ENCODE assay signal across 7 mouse cellular contexts in the genomic region with DNA sequence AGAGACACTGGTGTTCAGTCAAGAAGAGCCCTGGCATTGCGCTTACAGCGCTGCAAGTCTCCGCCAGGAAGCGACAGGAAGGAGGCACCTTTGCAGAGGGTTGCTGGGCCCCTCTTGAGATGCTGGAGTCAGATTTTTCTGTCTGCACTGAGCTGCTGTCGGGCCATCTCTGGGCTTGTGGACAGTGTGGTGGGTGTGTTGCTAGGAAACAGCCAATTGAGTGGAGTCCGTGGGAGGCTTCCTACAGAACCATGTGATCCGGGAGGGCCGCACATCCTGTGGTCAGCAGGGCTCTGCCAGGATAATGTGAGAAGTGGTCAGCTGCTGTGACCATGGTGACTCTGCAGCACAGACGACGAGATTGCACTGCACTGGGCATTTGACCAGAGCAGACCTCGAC. TPM values are rescaled to one million over a fixed set of nuclear protein-coding genes. Genes with fewer than 3 reads are reported as not detected.
A peak's percentile ranks its signal among the peaks of the same experiment; 100 is the strongest.
DNase-seq lines count a peak whose midpoint lies in the region; ATAC-seq and TF ChIP-seq lines count a peak whose summit lies in the region.

No protein-coding gene starts in this region.

- no peaks in the 10 kb centered on the region for H3K36me3 ChIP-seq in megakaryocyte, embryonic 14.5 days (replicated peaks; ENCODE audit: low read length)
- H3K36me3 ChIP-seq in myocyte (ENCODE audit: control insufficient read depth, insufficient read depth): no peaks in the 10 kb centered on the region

- no peak overlapping the region for H3ac ChIP-seq in myocyte (ENCODE audit: control insufficient read depth, insufficient read length)

- no peaks in the 10 kb centered on the region for H3K79me2 ChIP-seq in myocyte (ENCODE audit: control insufficient read depth, insufficient read depth)

- no peak for TF ChIP-seq POLR2A in myocyte (IDR thresholded peaks at IDR 0.05; ENCODE audit: insufficient read length, low read depth)

- H3K27me3 ChIP-seq in megakaryocyte, embryonic 14.5 days (replicated peaks): peaks cover 53% of the 10 kb centered on the region
- no peaks in the 10 kb centered on the region for H3K27me3 ChIP-seq in myocyte (ENCODE audit: control insufficient read depth, insufficient read depth, insufficient read length)

- peak overlapping the region; percentile 64 for H3K4me2 ChIP-seq in myocyte (ENCODE audit: low read depth)

- H3K4me3 ChIP-seq in megakaryocyte, embryonic 14.5 days (replicated peaks): peak overlapping the region; percentile 50
- no peak overlapping the region for H3K4me3 ChIP-seq in myocyte

- DNase-seq in frontal cortex, adult 2 months (ENCODE audit: extremely low spot score in 1 of 2, low spot score in 1 of 2): peak; percentile 73 to 75
- peak; percentile 63 for DNase-seq in left cerebral cortex, adult 11 months (ENCODE audit: low spot score)
- no peak for DNase-seq in thymus, postnatal 25 days
- no peak for DNase-seq in adrenal gland, adult 18-20 months (ENCODE audit: low spot score in 2 of 2)

- ATAC-seq in megakaryocyte, adult 5-6 weeks (ENCODE audit: poor library complexity, severe bottlenecking): no peak

- H3K4me1 ChIP-seq in megakaryocyte, embryonic 14.5 days: peaks cover 11% of the 10 kb centered on the region

- H3K9me3 ChIP-seq in megakaryocyte, embryonic 14.5 days: peaks cover 19% of the 10 kb centered on the region

TF ChIP-seq in myocyte, 11 proteins besides CTCF, POLR2A, EP300 and RAD21:
- no peak for TF ChIP-seq CEBPB (IDR thresholded peaks at IDR 0.05; ENCODE audit: insufficient read depth, poor library complexity, severe bottlenecking)
- TF ChIP-seq USF1 (IDR thresholded peaks at IDR 0.05; ENCODE audit: low read depth): no peak
- peak in 2 of 3 experiments; percentile 34 to 62 for TF ChIP-seq MYOD1 (IDR thresholded peaks at IDR 0.05; ENCODE audit: control insufficient read depth in 1 of 3, insufficient read length in 2 of 3, low read depth in 2 of 3)
- no peak for TF ChIP-seq MAX (IDR thresholded peaks at IDR 0.05; ENCODE audit: low read depth)
- TF ChIP-seq POLR2AphosphoS2 (IDR thresholded peaks at IDR 0.05; ENCODE audit: insufficient read length, low read depth): no peak
- peak in 1 of 3 experiments; percentile 45 for TF ChIP-seq MYOG (IDR thresholded peaks at IDR 0.05; ENCODE audit: control insufficient read depth in 1 of 3, insufficient read depth in 1 of 3, insufficient read length in 2 of 3, low read depth in 2 of 3)

RNA-seq across cellular contexts. Expression of a gene that starts 4.6 kb away (rescaled TPM):
- not detected in 2 replicates for polyA plus RNA-seq in megakaryocyte, embryonic 14.5 days (2012; ENCODE audit: insufficient read depth, low replicate concordance)
- total RNA-seq in megakaryocyte, adult 5-6 weeks (2015): not detected in 2 replicates
- not detected in 2 replicates for total RNA-seq in megakaryocyte, adult 5-6 weeks (2017)
- 70.4 and 71.6 TPM in 2 replicates for polyA plus RNA-seq in frontal cortex, adult 2 months (2012; rRNA removed)
- polyA plus RNA-seq in myocyte (2012; fragmentation: generic; extraction: Trizol): 0.17 TPM
- 1 to 10 TPM in 1 of 2 experiments, under 1 TPM in 1; 0.83 to 1.3 TPM for total RNA-seq in adrenal gland, adult 18-20 months (2021)

Comparison
In these comparisons a context has a peak if more than half of its experiments do, and no peak if none do; other contexts are left out.
1. DNase-seq: peak in frontal cortex, adult 2 months (2 of 2) and left cerebral cortex, adult 11 months (single experiment); none in thymus, postnatal 25 days (single experiment) and adrenal gland, adult 18-20 months (0 of 2).
2. RNA of a gene that starts 4.6 kb away (polyA plus RNA-seq): 70.4 to 71.6 TPM in frontal cortex, adult 2 months; 0.17 TPM in myocyte (single experiment) and not detected in megakaryocyte, embryonic 14.5 days; every median in the first group is over 10 times any median in the second.